Mouse (Mus musculus): ENCODE data around the gene Gm5800.
"Not testable (repeated sequence)": the region's sequence is repeated elsewhere in the genome, so short reads cannot be mapped to it uniquely, and the experiment has no call there.

Gene Gm5800

DNA sequence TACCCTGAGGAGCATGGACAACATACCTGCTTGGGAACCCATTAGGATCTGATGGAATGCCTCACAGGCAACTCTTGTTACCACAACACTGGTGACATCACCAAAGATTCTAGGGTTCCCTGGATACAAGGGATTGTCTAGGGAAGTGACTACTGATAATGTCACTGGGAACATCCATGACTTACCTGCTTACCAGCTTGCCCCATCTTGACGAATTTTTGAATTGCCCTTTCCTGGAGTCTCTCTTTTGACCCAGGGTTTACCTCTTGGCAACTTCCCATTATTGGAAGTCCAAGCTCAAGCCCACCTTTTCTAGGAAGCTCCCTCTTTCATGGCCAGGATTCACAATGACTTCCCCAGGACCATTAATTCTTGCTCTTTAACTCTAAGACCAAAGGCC is at the start of gene Gm5800:
Gene Gm5800, minus strand, starts transcription at position 101 of the 400 bp plus-strand sequence.
- DNase-seq: no peak

- DNase-seq: no peak
Measured at GRCm38 (mm10) chr14:51755944-51756343, 39.0 kb upstream of the Gm5800 start.

DNA sequence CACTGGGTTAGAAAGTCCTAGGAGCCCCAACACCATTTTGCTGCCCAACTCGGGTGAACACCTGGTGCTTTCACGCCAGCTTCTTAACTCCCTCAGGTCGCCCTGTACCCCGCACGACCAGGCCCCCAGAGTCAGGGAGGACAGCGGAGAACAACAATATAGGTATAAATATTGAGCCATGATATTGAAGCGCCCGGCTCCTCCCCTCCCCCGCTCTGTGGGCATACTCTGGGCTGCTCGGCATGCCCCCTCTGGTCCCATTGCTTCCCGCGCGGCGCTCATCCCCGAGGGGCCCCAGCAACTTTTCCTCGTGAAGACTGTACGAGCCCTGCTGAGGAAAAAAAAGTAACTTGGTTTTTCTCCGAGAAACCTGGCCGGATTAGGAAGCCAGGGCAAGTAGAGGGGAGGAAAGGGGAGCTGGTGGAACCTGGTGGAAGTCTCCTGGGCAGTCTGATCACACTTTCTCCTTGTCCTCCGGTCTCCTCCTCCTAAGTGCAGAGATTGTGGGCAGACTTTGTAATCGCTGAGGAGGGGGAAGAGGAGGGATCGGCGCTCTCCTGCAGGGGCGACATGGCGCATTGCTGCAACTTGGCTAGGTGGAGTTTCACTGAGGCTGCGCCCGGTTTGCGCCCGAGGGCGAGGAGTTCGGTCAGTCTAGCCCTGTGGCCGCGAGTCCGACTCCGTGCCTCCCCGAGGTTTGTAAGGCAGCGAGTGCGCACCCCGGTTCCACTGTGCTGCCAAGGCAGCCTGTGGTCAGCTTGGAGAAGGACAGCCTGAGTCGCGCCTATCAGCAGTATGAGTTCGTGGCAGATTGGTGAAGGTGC is 23.6 kb upstream of the Gm5800 start:
- peak in 1 of 2 experiments; percentile 42 for DNase-seq

GRCm38 (mm10) chr14:51739150-51739993 is 22.4 kb upstream of the Gm5800 start:
- peak in 1 of 2 experiments; percentile 23 for DNase-seq

DNA sequence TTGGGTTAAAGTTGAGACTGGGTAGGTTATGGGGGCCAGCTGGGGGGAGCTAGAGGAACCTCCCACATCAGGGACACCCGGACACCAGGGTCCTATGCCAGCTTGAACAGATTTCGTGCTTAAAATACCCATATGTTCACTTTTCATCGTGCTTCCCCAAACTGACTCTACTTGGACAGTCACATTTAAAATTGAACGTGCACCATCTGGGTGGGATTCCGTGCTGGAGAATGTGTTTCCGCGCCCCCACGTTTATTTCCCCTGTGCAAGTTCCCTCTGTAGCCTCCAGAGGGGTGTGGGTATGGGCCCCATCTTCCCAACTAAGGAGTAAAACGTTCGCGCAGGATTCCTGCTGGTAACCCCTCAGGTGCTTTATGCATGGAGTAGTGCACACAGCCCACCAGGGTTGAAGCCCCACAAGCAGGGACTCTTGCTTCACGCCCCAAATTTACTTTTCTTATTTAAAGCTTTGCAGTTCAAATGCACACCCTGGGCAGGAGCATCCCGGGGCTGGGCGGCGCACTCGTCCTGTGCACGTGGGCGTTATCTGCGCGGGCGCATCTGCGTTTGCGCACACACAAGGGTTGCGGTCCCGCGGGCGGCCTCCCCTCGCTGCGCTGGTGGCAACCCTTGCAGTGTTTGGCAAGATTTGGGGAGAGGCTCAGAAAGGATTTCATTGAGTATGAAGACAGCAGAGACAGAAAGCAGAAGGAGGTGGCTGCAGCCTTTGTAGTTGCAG is 21.6 kb upstream of the Gm5800 start:
- DNase-seq: no peak

- no peak for DNase-seq
Measured at GRCm38 (mm10) chr14:51737967-51738366, 21.0 kb upstream of the Gm5800 start.

- not testable (repeated sequence) for DNase-seq
Measured at GRCm38 (mm10) chr14:51695368-51695767, 21.6 kb downstream of the Gm5800 start, which contains the start of gene Gm17079. Gene Gm17079 (minus strand): TSS chr14:51695468.

- DNase-seq: no peak
Measured at GRCm38 (mm10) chr14:51677269-51677668, 39.7 kb downstream of the Gm5800 start.
